Mouse (Mus musculus): Measurements from ENCODE around the gene Foxi3. TPM values are rescaled to one million over a fixed set of nuclear protein-coding genes. Genes with fewer than 3 reads are reported as not detected.
A peak's percentile ranks its signal among the peaks of the same experiment; 100 is the strongest.

Gene Foxi3
- polyA plus RNA-seq, 1 experiment from 2014 or later: not detected

GRCm38 (mm10) chr6:70967422-70967821 lies 11.1 kb downstream of the Foxi3 start:
- Histone ChIP-seq H3K4me2 (ENCODE audit: low read length) (peak overlapping the region; percentile 43), H3K27ac (replicated peaks; ENCODE audit: low read depth, low read length) (no peak overlapping the region), H3K36me3 (ENCODE audit: control insufficient read depth, insufficient read depth, low read length) (no peaks in the 10 kb centered on the region), H3K4me3 (replicated peaks; ENCODE audit: low read depth, low read length) (no peak overlapping the region), H3K9ac (replicated peaks; ENCODE audit: low read length) (no peak overlapping the region), H3K4me1 (ENCODE audit: control insufficient read depth, insufficient read depth, low read length) (0 out of 2 replicates have a peak, but pooled peaks cover 4% of the 10 kb centered on the region), H3K9me3 (ENCODE audit: control insufficient read depth, low read length) (no peaks in the 10 kb centered on the region), H3K27me3 (ENCODE audit: control insufficient read depth, insufficient read depth, low read length) (no peaks in the 10 kb centered on the region)
- peak; percentile 37 for DNase-seq
- ATAC-seq (ENCODE audit: low FRiP score, low TSS enrichment): no peak; the same call in 1 of the 2 replicates
- WGBS: 1% methylated on average over 8 of the region's 8 CpGs

- H3K36me3 ChIP-seq (ENCODE audit: control insufficient read depth, insufficient read depth, low read length): no peaks in the 10 kb centered on the region
- H3K27ac ChIP-seq (replicated peaks; ENCODE audit: low read depth, low read length): no peak overlapping the region
- 60% methylated on average over 4 of the region's 4 CpGs for WGBS
- DNase-seq: no peak
- no peak for ATAC-seq (ENCODE audit: low FRiP score, low TSS enrichment)
- no peak overlapping the region for H3K4me3 ChIP-seq (replicated peaks; ENCODE audit: low read depth, low read length)
- no peak overlapping the region for H3K9ac ChIP-seq (replicated peaks; ENCODE audit: low read length)
- 0 out of 2 replicates have a peak, but pooled peaks cover 4% of the 10 kb centered on the region for H3K4me1 ChIP-seq (ENCODE audit: control insufficient read depth, insufficient read depth, low read length)
- no peak overlapping the region for H3K4me2 ChIP-seq (ENCODE audit: low read length)
- no peaks in the 10 kb centered on the region for H3K27me3 ChIP-seq (ENCODE audit: control insufficient read depth, insufficient read depth, low read length)
- no peaks in the 10 kb centered on the region for H3K9me3 ChIP-seq (ENCODE audit: control insufficient read depth, low read length)
Observed at GRCm38 (mm10) chr6:70968291-70968690, 12.0 kb downstream of the Foxi3 start.

GRCm38 (mm10) chr6:70973066-70973465 lies 16.7 kb downstream of the Foxi3 start:
- Histone ChIP-seq H3K4me2 (ENCODE audit: low read length) (no peak overlapping the region), H3K9ac (replicated peaks; ENCODE audit: low read length) (no peak overlapping the region), H3K27ac (replicated peaks; ENCODE audit: low read depth, low read length) (no peak overlapping the region), H3K4me1 (ENCODE audit: control insufficient read depth, insufficient read depth, low read length) (0 out of 2 replicates have a peak, but pooled peaks cover 3% of the 10 kb centered on the region), H3K4me3 (replicated peaks; ENCODE audit: low read depth, low read length) (no peak overlapping the region), H3K27me3 (ENCODE audit: control insufficient read depth, insufficient read depth, low read length) (no peaks in the 10 kb centered on the region), H3K36me3 (ENCODE audit: control insufficient read depth, insufficient read depth, low read length) (no peaks in the 10 kb centered on the region), H3K9me3 (ENCODE audit: control insufficient read depth, low read length) (no peaks in the 10 kb centered on the region)
- 58% methylated on average over 3 of the region's 3 CpGs for WGBS
- ATAC-seq (ENCODE audit: low FRiP score, low TSS enrichment): no peak
- no peak for DNase-seq

GRCm38 (mm10) chr6:70981036-70981435 lies 24.7 kb downstream of the Foxi3 start:
- no peak overlapping the region for H3K27ac ChIP-seq (replicated peaks; ENCODE audit: low read depth, low read length)
- no peak for DNase-seq

GRCm38 (mm10) chr6:70982416-70982815 lies 26.1 kb downstream of the Foxi3 start:
- Histone ChIP-seq H3K9me3 (ENCODE audit: control insufficient read depth, low read length) (no peaks in the 10 kb centered on the region), H3K4me3 (replicated peaks; ENCODE audit: low read depth, low read length) (no peak overlapping the region), H3K27me3 (ENCODE audit: control insufficient read depth, insufficient read depth, low read length) (no peaks in the 10 kb centered on the region), H3K4me2 (ENCODE audit: low read length) (no peak overlapping the region), H3K9ac (replicated peaks; ENCODE audit: low read length) (no peak overlapping the region), H3K4me1 (ENCODE audit: control insufficient read depth, insufficient read depth, low read length) (no peaks in the 10 kb centered on the region), H3K27ac (replicated peaks; ENCODE audit: low read depth, low read length) (no peak overlapping the region), H3K36me3 (ENCODE audit: control insufficient read depth, insufficient read depth, low read length) (no peaks in the 10 kb centered on the region)
- ATAC-seq (ENCODE audit: low FRiP score, low TSS enrichment) (no peak), DNase-seq (no peak)
- WGBS: 72% methylated on average over 1 of the region's 1 CpGs

More at GRCm38 (mm10) chr6:70981036-70981435, 24.7 kb downstream of the Foxi3 start:
- no peak overlapping the region for H3K4me3 ChIP-seq (replicated peaks; ENCODE audit: low read depth, low read length)
- WGBS: 76% methylated on average over 8 of the region's 8 CpGs
- no peaks in the 10 kb centered on the region for H3K9me3 ChIP-seq (ENCODE audit: control insufficient read depth, low read length)
- H3K27me3 ChIP-seq (ENCODE audit: control insufficient read depth, insufficient read depth, low read length): no peaks in the 10 kb centered on the region
- no peaks in the 10 kb centered on the region for H3K36me3 ChIP-seq (ENCODE audit: control insufficient read depth, insufficient read depth, low read length)
- no peaks in the 10 kb centered on the region for H3K4me1 ChIP-seq (ENCODE audit: control insufficient read depth, insufficient read depth, low read length)
- no peak for ATAC-seq (ENCODE audit: low FRiP score, low TSS enrichment)
- H3K9ac ChIP-seq (replicated peaks; ENCODE audit: low read length): no peak overlapping the region
- H3K4me2 ChIP-seq (ENCODE audit: low read length): no peak overlapping the region

GRCm38 (mm10) chr6:70986683-70987082 lies 30.4 kb downstream of the Foxi3 start:
- Histone ChIP-seq H3K4me1 (ENCODE audit: control insufficient read depth, insufficient read depth, low read length) (no peaks in the 10 kb centered on the region), H3K4me3 (replicated peaks; ENCODE audit: low read depth, low read length) (no peak overlapping the region), H3K4me2 (ENCODE audit: low read length) (no peak overlapping the region), H3K27me3 (ENCODE audit: control insufficient read depth, insufficient read depth, low read length) (no peaks in the 10 kb centered on the region), H3K9me3 (ENCODE audit: control insufficient read depth, low read length) (no peaks in the 10 kb centered on the region), H3K9ac (replicated peaks; ENCODE audit: low read length) (no peak overlapping the region), H3K36me3 (ENCODE audit: control insufficient read depth, insufficient read depth, low read length) (no peaks in the 10 kb centered on the region), H3K27ac (replicated peaks; ENCODE audit: low read depth, low read length) (no peak overlapping the region)
- WGBS: 31% methylated on average over 8 of the region's 8 CpGs
- ATAC-seq (ENCODE audit: low FRiP score, low TSS enrichment) (no peak), DNase-seq (no peak)

- Histone ChIP-seq H3K9me3 (ENCODE audit: control insufficient read depth, low read length) (no peaks in the 10 kb centered on the region), H3K36me3 (ENCODE audit: control insufficient read depth, insufficient read depth, low read length) (no peaks in the 10 kb centered on the region), H3K27me3 (ENCODE audit: control insufficient read depth, insufficient read depth, low read length) (no peaks in the 10 kb centered on the region), H3K4me1 (ENCODE audit: control insufficient read depth, insufficient read depth, low read length) (no peaks in the 10 kb centered on the region), H3K4me3 (replicated peaks; ENCODE audit: low read depth, low read length) (no peak overlapping the region), H3K9ac (replicated peaks; ENCODE audit: low read length) (no peak overlapping the region), H3K4me2 (ENCODE audit: low read length) (no peak overlapping the region), H3K27ac (replicated peaks; ENCODE audit: low read depth, low read length) (no peak overlapping the region)
- no peak for ATAC-seq (ENCODE audit: low FRiP score, low TSS enrichment)
- WGBS: 58% methylated on average over 4 of the region's 4 CpGs
- DNase-seq: no peak
Observed at GRCm38 (mm10) chr6:70996123-70996723, 39.9 kb downstream of the Foxi3 start.

- no peak overlapping the region for H3K9ac ChIP-seq (replicated peaks; ENCODE audit: low read length)
- no peak overlapping the region for H3K27ac ChIP-seq (replicated peaks; ENCODE audit: low read depth, low read length)
- WGBS: 91% methylated on average over 2 of the region's 2 CpGs
- no peaks in the 10 kb centered on the region for H3K9me3 ChIP-seq (ENCODE audit: control insufficient read depth, low read length)
- H3K4me1 ChIP-seq (ENCODE audit: control insufficient read depth, insufficient read depth, low read length): no peaks in the 10 kb centered on the region
- no peaks in the 10 kb centered on the region for H3K27me3 ChIP-seq (ENCODE audit: control insufficient read depth, insufficient read depth, low read length)
- H3K4me3 ChIP-seq (replicated peaks; ENCODE audit: low read depth, low read length): no peak overlapping the region
- H3K4me2 ChIP-seq (ENCODE audit: low read length): no peak overlapping the region
- ATAC-seq (ENCODE audit: low FRiP score, low TSS enrichment): no peak
- DNase-seq: no peak
- H3K36me3 ChIP-seq (ENCODE audit: control insufficient read depth, insufficient read depth, low read length): no peaks in the 10 kb centered on the region
Observed at GRCm38 (mm10) chr6:71002656-71003055, 46.3 kb downstream of the Foxi3 start.

GRCm38 (mm10) chr6:71004161-71004560 lies 47.8 kb downstream of the Foxi3 start:
- no peak overlapping the region for H3K4me3 ChIP-seq (replicated peaks; ENCODE audit: low read depth, low read length)
- no peak overlapping the region for H3K9ac ChIP-seq (replicated peaks; ENCODE audit: low read length)
- no peaks in the 10 kb centered on the region for H3K27me3 ChIP-seq (ENCODE audit: control insufficient read depth, insufficient read depth, low read length)
- ATAC-seq (ENCODE audit: low FRiP score, low TSS enrichment): no peak
- no peaks in the 10 kb centered on the region for H3K9me3 ChIP-seq (ENCODE audit: control insufficient read depth, low read length)
- 93% methylated on average over 2 of the region's 2 CpGs for WGBS
- DNase-seq: no peak
- no peak overlapping the region for H3K27ac ChIP-seq (replicated peaks; ENCODE audit: low read depth, low read length)
- no peaks in the 10 kb centered on the region for H3K4me1 ChIP-seq (ENCODE audit: control insufficient read depth, insufficient read depth, low read length)
- no peak overlapping the region for H3K4me2 ChIP-seq (ENCODE audit: low read length)
- H3K36me3 ChIP-seq (ENCODE audit: control insufficient read depth, insufficient read depth, low read length): no peaks in the 10 kb centered on the region

Data from midbrain, embryonic 14.5 days (tissue).